Mouse (Mus musculus): ENCODE results near the gene Olfr414. TPM values are rescaled to one million over a fixed set of nuclear protein-coding genes. Genes with fewer than 3 reads are reported as not detected.

Gene Olfr414
- polyA plus RNA-seq, 1 experiment from 2014 or later: not detected

GRCm38 (mm10) chr1:174482567-174482966, 58.7 kb downstream of the Olfr414 start:
- ATAC-seq (ENCODE audit: insufficient number of reproducible peaks, insufficient read depth, low FRiP score, low TSS enrichment, low read depth): no peak
- Histone ChIP-seq H3K9ac (no peak overlapping the region), H3K4me1 (no peaks in the 10 kb centered on the region), H3K27me3 (no peaks in the 10 kb centered on the region), H3K27ac (no peak overlapping the region), H3K36me3 (no peaks in the 10 kb centered on the region), H3K4me2 (no peak overlapping the region), H3K9me3 (no peaks in the 10 kb centered on the region), H3K4me3 (no peak overlapping the region)
- WGBS: 89% methylated on average over 6 of the region's 6 CpGs

Other genes starting within 250 kb of the Olfr414 start
- not detected in 2 replicates for gene Olfr419, start 172.0 kb upstream of the Olfr414 start, polyA plus RNA-seq (2015; fragmentation: Nextera tagmentation; extraction: Ambion mirVana)
- not detected in 2 replicates for gene Mptx1, start 93.5 kb upstream of the Olfr414 start, polyA plus RNA-seq (2015; fragmentation: Nextera tagmentation; extraction: Ambion mirVana)
- not detected in 2 replicates for gene Olfr417, start 58.9 kb upstream of the Olfr414 start, polyA plus RNA-seq (2015; fragmentation: Nextera tagmentation; extraction: Ambion mirVana)
- gene Olfr248, start 33.0 kb upstream of the Olfr414 start, polyA plus RNA-seq (2015; fragmentation: Nextera tagmentation; extraction: Ambion mirVana): not detected in 2 replicates
- not detected in 2 replicates for gene Olfr220, start 18.0 kb downstream of the Olfr414 start, polyA plus RNA-seq (2015; fragmentation: Nextera tagmentation; extraction: Ambion mirVana)
- 2.8 and 3.2 TPM in 2 replicates for gene Fmn2, start 77.8 kb downstream of the Olfr414 start, polyA plus RNA-seq (2015; fragmentation: Nextera tagmentation; extraction: Ambion mirVana)